Mouse (Mus musculus): ENCODE measurements around the gene Doc2b. TPM values are rescaled to one million over a fixed set of nuclear protein-coding genes. Genes with fewer than 3 reads are reported as not detected.

Gene Doc2b
- polyA plus RNA-seq, 1 experiment from 2014 or later: not detected

- H3K4me2 ChIP-seq (ENCODE audit: low read depth, low read length): no peak overlapping the region
- peaks cover 13% of the 10 kb centered on the region for H3K36me3 ChIP-seq (replicated peaks; ENCODE audit: insufficient read depth, low read length)
- no peak overlapping the region for H3K4me3 ChIP-seq (ENCODE audit: low read depth, low read length)
- H3K9ac ChIP-seq (replicated peaks): no peak overlapping the region
- H3K27me3 ChIP-seq (ENCODE audit: insufficient read depth, low read length): no peaks in the 10 kb centered on the region
- TF ChIP-seq EP300 (IDR thresholded peaks at IDR 0.05; ENCODE audit: low read depth) (no peak), CTCF (IDR thresholded peaks at IDR 0.05; ENCODE audit: low read depth) (no peak; the same call in 1 of the 2 replicates)
- H3K27ac ChIP-seq (ENCODE audit: low read depth): no peak overlapping the region
- no peak for DNase-seq
- no peaks in the 10 kb centered on the region for H3K9me3 ChIP-seq (ENCODE audit: low read length)
- peaks cover 13% of the 10 kb centered on the region for H3K4me1 ChIP-seq (ENCODE audit: insufficient read depth)
- no peak for ATAC-seq
- WGBS (ENCODE audit: insufficient replicate concordance): 76% methylated on average over 1 of the region's 1 CpGs
Observed at GRCm38 (mm10) chr11:75750537-75750936, 45.3 kb downstream of the Doc2b start.

GRCm38 (mm10) chr11:75744761-75745160 is 51.1 kb downstream of the Doc2b start:
- H3K4me1 ChIP-seq (ENCODE audit: insufficient read depth): peaks cover 27% of the 10 kb centered on the region
- no peak overlapping the region for H3K27ac ChIP-seq (ENCODE audit: low read depth)
- H3K9ac ChIP-seq (replicated peaks): no peak overlapping the region
- peaks cover 3% of the 10 kb centered on the region for H3K36me3 ChIP-seq (replicated peaks; ENCODE audit: insufficient read depth, low read length)
- ATAC-seq (no peak), DNase-seq (no peak)
- H3K4me2 ChIP-seq (ENCODE audit: low read depth, low read length): no peak overlapping the region
- TF ChIP-seq CTCF (IDR thresholded peaks at IDR 0.05; ENCODE audit: low read depth) (no peak), EP300 (IDR thresholded peaks at IDR 0.05; ENCODE audit: low read depth) (no peak)
- 83% methylated on average over 3 of the region's 3 CpGs for WGBS (ENCODE audit: insufficient replicate concordance)
- H3K4me3 ChIP-seq (ENCODE audit: low read depth, low read length): no peak overlapping the region
- no peaks in the 10 kb centered on the region for H3K27me3 ChIP-seq (ENCODE audit: insufficient read depth, low read length)
- H3K9me3 ChIP-seq (ENCODE audit: low read length): no peaks in the 10 kb centered on the region

GRCm38 (mm10) chr11:75741615-75742014 is 54.2 kb downstream of the Doc2b start:
- H3K4me1 ChIP-seq (ENCODE audit: insufficient read depth): peaks cover 37% of the 10 kb centered on the region
- 34% methylated on average over 3 of the region's 3 CpGs for WGBS (ENCODE audit: insufficient replicate concordance)

GRCm38 (mm10) chr11:75740204-75740603 is 55.6 kb downstream of the Doc2b start:
- WGBS (ENCODE audit: insufficient replicate concordance): 63% methylated on average over 3 of the region's 3 CpGs
- Histone ChIP-seq H3K27ac (ENCODE audit: low read depth) (no peak overlapping the region), H3K4me2 (ENCODE audit: low read depth, low read length) (no peak overlapping the region; the same call in 1 of the 2 replicates), H3K36me3 (replicated peaks; ENCODE audit: insufficient read depth, low read length) (peaks cover 7% of the 10 kb centered on the region; the same call in 1 of the 2 replicates), H3K9ac (replicated peaks) (no peak overlapping the region), H3K4me3 (ENCODE audit: low read depth, low read length) (no peak overlapping the region), H3K9me3 (ENCODE audit: low read length) (no peaks in the 10 kb centered on the region), H3K27me3 (ENCODE audit: insufficient read depth, low read length) (no peaks in the 10 kb centered on the region), H3K4me1 (ENCODE audit: insufficient read depth) (peaks cover 39% of the 10 kb centered on the region)
- TF ChIP-seq CTCF (IDR thresholded peaks at IDR 0.05; ENCODE audit: low read depth): no peak
- TF ChIP-seq EP300 (IDR thresholded peaks at IDR 0.05; ENCODE audit: low read depth): no peak
- no peak for ATAC-seq
- DNase-seq: no peak

More at GRCm38 (mm10) chr11:75741615-75742014, 54.2 kb downstream of the Doc2b start:
- Histone ChIP-seq H3K27me3 (ENCODE audit: insufficient read depth, low read length) (no peaks in the 10 kb centered on the region), H3K9me3 (ENCODE audit: low read length) (no peaks in the 10 kb centered on the region), H3K4me3 (ENCODE audit: low read depth, low read length) (no peak overlapping the region), H3K27ac (ENCODE audit: low read depth) (no peak overlapping the region), H3K36me3 (replicated peaks; ENCODE audit: insufficient read depth, low read length) (peaks cover 7% of the 10 kb centered on the region; the same call in 1 of the 2 replicates), H3K4me2 (ENCODE audit: low read depth, low read length) (no peak overlapping the region), H3K9ac (replicated peaks) (no peak overlapping the region)
- ATAC-seq (peak; percentile 7; the same call in 1 of the 2 replicates), DNase-seq (no peak)
- TF ChIP-seq CTCF (IDR thresholded peaks at IDR 0.05; ENCODE audit: low read depth) (no peak), EP300 (IDR thresholded peaks at IDR 0.05; ENCODE audit: low read depth) (no peak)

GRCm38 (mm10) chr11:75738477-75738821 is 57.4 kb downstream of the Doc2b start:
- Histone ChIP-seq H3K27me3 (ENCODE audit: insufficient read depth, low read length) (no peaks in the 10 kb centered on the region), H3K27ac (ENCODE audit: low read depth) (peak overlapping the region; percentile 60), H3K4me3 (ENCODE audit: low read depth, low read length) (no peak overlapping the region), H3K9ac (replicated peaks) (no peak overlapping the region), H3K4me2 (ENCODE audit: low read depth, low read length) (peak overlapping the region; percentile 38; the same call in 1 of the 2 replicates), H3K9me3 (ENCODE audit: low read length) (no peaks in the 10 kb centered on the region), H3K4me1 (ENCODE audit: insufficient read depth) (peaks cover 45% of the 10 kb centered on the region), H3K36me3 (replicated peaks; ENCODE audit: insufficient read depth, low read length) (peaks cover 7% of the 10 kb centered on the region; the same call in 1 of the 2 replicates)
- WGBS (ENCODE audit: insufficient replicate concordance): 83% methylated on average over 7 of the region's 7 CpGs
- DNase-seq (no peak), ATAC-seq (no peak)
- TF ChIP-seq CTCF (IDR thresholded peaks at IDR 0.05; ENCODE audit: low read depth) (no peak), EP300 (IDR thresholded peaks at IDR 0.05; ENCODE audit: low read depth) (no peak)

- 55% methylated on average over 2 of the region's 2 CpGs for WGBS (ENCODE audit: insufficient replicate concordance)
- Histone ChIP-seq H3K4me2 (ENCODE audit: low read depth, low read length) (peak overlapping the region; percentile 38; the same call in 1 of the 2 replicates), H3K4me3 (ENCODE audit: low read depth, low read length) (no peak overlapping the region), H3K4me1 (ENCODE audit: insufficient read depth) (peaks cover 45% of the 10 kb centered on the region), H3K27ac (ENCODE audit: low read depth) (peak overlapping the region; percentile 60), H3K9me3 (ENCODE audit: low read length) (no peaks in the 10 kb centered on the region), H3K27me3 (ENCODE audit: insufficient read depth, low read length) (no peaks in the 10 kb centered on the region), H3K9ac (replicated peaks) (no peak overlapping the region), H3K36me3 (replicated peaks; ENCODE audit: insufficient read depth, low read length) (peaks cover 7% of the 10 kb centered on the region; the same call in 1 of the 2 replicates)
- ATAC-seq (peak; percentile 49), DNase-seq (peak; percentile 33)
- TF ChIP-seq EP300 (IDR thresholded peaks at IDR 0.05; ENCODE audit: low read depth) (no peak), CTCF (IDR thresholded peaks at IDR 0.05; ENCODE audit: low read depth) (no peak)
Observed at GRCm38 (mm10) chr11:75737806-75738476, 57.9 kb downstream of the Doc2b start.

Measured in liver, postnatal 0 days (tissue).